Mouse (Mus musculus) limb, embryonic 11.5 days (tissue): ENCODE measurements around the gene Fam126b. TPM values are rescaled to one million over a fixed set of nuclear protein-coding genes. Genes with fewer than 3 reads are reported as not detected.

Experiments used
- ATAC-seq: fragments of 200-750 bp; cut with Nextera tagmentation; 2 replicates; pipeline ENCODE4 v1.8.0; 2017; ENCODE audit warnings: low read depth; ENCODE audit not compliant: insufficient number of reproducible peaks, low FRiP score, low TSS enrichment
- DNase-seq: peaks from one replicate; pipeline ENCODE4 v3.0.0-alpha.2; 2015; ENCODE audit warnings: low spot score
- H3K27ac ChIP-seq: fragments of 300-500 bp; sonication (generic); replicated peaks from 2 replicates; pipeline ENCODE4 v1.5.1; 2014; ENCODE audit warnings: low read depth, mild to moderate bottlenecking, low read length
- H3K27me3 ChIP-seq: fragments of 300-500 bp; sonication (generic); 2 replicates; pipeline ENCODE4 v1.6.1; 2014; ENCODE audit warnings: mild to moderate bottlenecking, low read length, mixed read lengths; ENCODE audit not compliant: control insufficient read depth, insufficient read depth
- H3K36me3 ChIP-seq: fragments of 300-500 bp; sonication (generic); 2 replicates; pipeline ENCODE4 v1.6.1; 2014; ENCODE audit warnings: mild to moderate bottlenecking, low read length, moderate library complexity, mixed read lengths; ENCODE audit not compliant: control insufficient read depth, insufficient read depth
- H3K4me1 ChIP-seq: fragments of 300-500 bp; sonication (generic); 2 replicates; pipeline ENCODE4 v1.6.1; 2014; ENCODE audit warnings: low read length, mixed read lengths; ENCODE audit not compliant: control insufficient read depth, insufficient read depth
- H3K4me2 ChIP-seq: fragments of 300-500 bp; sonication (generic); 2 replicates; pipeline ENCODE4 v1.6.1; 2014; ENCODE audit warnings: low read depth, mild to moderate bottlenecking, moderate library complexity; ENCODE audit not compliant: severe bottlenecking
- H3K4me3 ChIP-seq: fragments of 300-500 bp; sonication (generic); 2 replicates; pipeline ENCODE4 v1.5.1; 2014; ENCODE audit warnings: low read depth, low read length
- H3K9ac ChIP-seq: fragments of 300-500 bp; sonication (generic); 2 replicates; pipeline ENCODE4 v1.6.1; 2014; ENCODE audit warnings: mild to moderate bottlenecking, low read length
- H3K9me3 ChIP-seq: fragments of 300-500 bp; sonication (generic); 2 replicates; pipeline ENCODE4 v1.6.1; 2016; ENCODE audit warnings: low read length; ENCODE audit not compliant: control insufficient read depth
- WGBS: fragments of 180-500 bp; shearing (Covaris S2); extraction: QIAGEN DNeasy Blood & Tissue Kit; methylation state at CpG from one replicate; pipeline ENCODE4 v1.1.7; 2014; 5-methylcytosine and 5-hydroxymethylcytosine counted together
- polyA plus RNA-seq: library from polyadenylated mRNA; unstranded; fragments of >200 nt; fragmentation: Nextera tagmentation; extraction: Ambion mirVana; gene quantifications from 2 replicates; pipeline ENCODE4 v1.2.1, GENCODE M21; 2014

Gene Fam126b
- polyA plus RNA-seq, 1 experiment from 2014 or later: 6.5 TPM

DNA sequence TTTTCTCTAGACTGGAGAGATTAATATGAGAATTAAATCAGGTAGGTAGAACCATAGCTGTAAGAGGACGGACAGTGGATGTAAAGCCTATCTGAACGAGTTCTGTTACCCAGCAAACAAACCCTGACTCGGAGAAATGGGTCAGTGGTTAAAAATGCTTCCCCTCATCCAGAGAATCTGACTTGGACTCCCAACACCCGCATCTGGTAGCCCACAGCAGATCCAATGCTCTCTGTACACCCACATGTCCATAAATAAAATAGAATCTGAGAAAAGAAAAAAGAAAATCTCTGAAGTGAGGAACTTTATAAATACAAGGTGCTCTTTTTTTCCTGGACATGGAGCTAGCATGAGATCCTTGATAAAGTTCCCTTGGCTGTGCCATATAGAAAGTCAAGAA is 88.4 kb downstream of the Fam126b start:
- Histone ChIP-seq H3K4me2 (no peak overlapping the region), H3K9me3 (no peaks in the 10 kb centered on the region), H3K27ac (no peak overlapping the region), H3K27me3 (no peaks in the 10 kb centered on the region), H3K4me3 (no peak overlapping the region), H3K36me3 (peaks cover 23% of the 10 kb centered on the region), H3K4me1 (no peaks in the 10 kb centered on the region), H3K9ac (no peak overlapping the region)
- DNase-seq (no peak), ATAC-seq (no peak)
- WGBS: 97% methylated on average over 4 of the region's 4 CpGs

DNA sequence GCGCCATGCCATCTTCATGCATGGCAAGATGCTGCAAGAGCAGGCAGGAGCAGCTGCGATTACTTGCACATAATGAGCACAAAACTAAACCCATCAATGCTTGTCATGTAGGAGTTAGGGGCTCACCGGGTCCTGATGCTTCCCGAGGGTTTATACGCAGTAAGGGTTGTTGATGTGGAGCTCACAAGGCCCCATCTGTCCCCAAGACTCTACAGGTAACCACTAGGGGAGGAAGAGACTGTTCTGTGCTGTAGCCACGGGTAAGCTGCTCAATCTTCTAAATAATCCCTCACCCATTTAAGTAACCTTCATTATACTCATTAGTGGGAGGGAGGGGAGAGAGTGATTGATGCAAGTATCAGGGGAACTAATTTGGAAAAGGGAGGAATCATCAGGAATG is 90.5 kb downstream of the Fam126b start:
- DNase-seq: no peak
- H3K27me3 ChIP-seq: no peaks in the 10 kb centered on the region
- 92% methylated on average over 6 of the region's 6 CpGs for WGBS

DNA sequence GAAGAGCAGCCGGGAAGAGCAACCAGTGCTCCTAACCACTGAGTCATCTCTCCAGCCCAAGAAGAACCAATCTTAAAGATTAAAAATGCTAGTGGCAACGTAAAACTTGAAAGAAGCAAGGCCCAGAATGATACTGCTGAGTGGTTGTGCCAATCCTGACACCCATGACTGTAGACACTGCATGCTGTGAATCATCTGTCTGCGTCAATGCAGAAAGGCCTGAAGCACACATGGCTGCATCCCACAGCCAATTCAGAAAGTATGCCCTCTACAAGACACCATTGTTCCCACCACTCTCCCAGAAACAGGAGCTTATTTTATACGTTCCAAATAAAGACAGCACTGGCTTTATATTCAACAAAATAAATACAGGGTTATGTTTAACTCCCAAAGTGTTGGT is 103.5 kb downstream of the Fam126b start:
- Histone ChIP-seq H3K36me3 (peaks cover 24% of the 10 kb centered on the region; the same call in 1 of the 2 replicates), H3K27me3 (no peaks in the 10 kb centered on the region), H3K4me3 (no peak overlapping the region), H3K27ac (no peak overlapping the region), H3K9ac (no peak overlapping the region), H3K4me2 (no peak overlapping the region), H3K9me3 (no peaks in the 10 kb centered on the region), H3K4me1 (no peaks in the 10 kb centered on the region)
- WGBS: 96% methylated on average over 4 of the region's 4 CpGs
- DNase-seq: no peak
- no peak for ATAC-seq

More for the DNA sequence above, 90.5 kb downstream of the Fam126b start:
- Histone ChIP-seq H3K9ac (no peak overlapping the region), H3K36me3 (peaks cover 31% of the 10 kb centered on the region), H3K4me1 (no peaks in the 10 kb centered on the region), H3K27ac (no peak overlapping the region), H3K9me3 (no peaks in the 10 kb centered on the region), H3K4me2 (no peak overlapping the region), H3K4me3 (no peak overlapping the region)
- ATAC-seq: no peak

DNA sequence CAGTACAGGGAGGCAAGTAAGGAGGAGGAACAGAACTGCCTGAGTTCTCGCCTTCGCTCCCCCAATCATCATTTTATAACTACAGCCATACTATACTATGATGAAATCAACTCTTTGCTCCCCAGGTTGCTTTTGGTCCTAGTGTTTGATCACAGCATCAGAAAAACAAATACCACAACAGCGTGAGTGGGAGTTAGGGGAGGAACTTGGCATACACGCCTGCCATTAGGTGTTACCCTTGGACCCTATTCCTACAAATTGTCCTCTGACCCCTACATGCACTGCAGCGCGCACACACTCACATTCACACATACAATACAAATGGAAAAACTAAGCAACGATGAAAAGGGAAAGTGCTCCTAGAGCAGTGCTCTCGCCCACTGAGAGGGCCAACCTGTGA is 110.5 kb downstream of the Fam126b start:
- 97% methylated on average over 8 of the region's 8 CpGs for WGBS

More for the DNA sequence above, 110.5 kb downstream of the Fam126b start:
- Histone ChIP-seq H3K9ac (no peak overlapping the region), H3K4me3 (no peak overlapping the region), H3K4me1 (no peaks in the 10 kb centered on the region), H3K36me3 (peaks cover 33% of the 10 kb centered on the region), H3K27me3 (no peaks in the 10 kb centered on the region), H3K9me3 (no peaks in the 10 kb centered on the region), H3K4me2 (no peak overlapping the region), H3K27ac (no peak overlapping the region)
- DNase-seq: no peak
- ATAC-seq: no peak

Other genes with a start within 250 kb of the Fam126b start
- 499 and 502 TPM in 2 replicates for gene Bzw1, start 193.4 kb downstream of the Fam126b start, polyA plus RNA-seq
- 166 and 176 TPM in 2 replicates for gene Clk1, start 162.3 kb downstream of the Fam126b start, polyA plus RNA-seq
- 68.4 and 68.8 TPM in 2 replicates for gene Nif3l1, start 141.2 kb downstream of the Fam126b start, polyA plus RNA-seq
- gene Ppil3, start 140.8 kb downstream of the Fam126b start, polyA plus RNA-seq: 57.2 and 64.1 TPM in 2 replicates
- gene Orc2, start 81.2 kb downstream of the Fam126b start, polyA plus RNA-seq: 53.6 and 56.7 TPM in 2 replicates
- 144 and 149 TPM in 2 replicates for gene Ndufb3, start 61 bp upstream of the Fam126b start, polyA plus RNA-seq
- not detected in 2 replicates for gene Als2cr12, start 109.7 kb upstream of the Fam126b start, polyA plus RNA-seq
- 25.6 and 27.4 TPM in 2 replicates for gene Cflar, start 125.2 kb upstream of the Fam126b start, polyA plus RNA-seq
- 18.8 and 18.9 TPM in 2 replicates for gene Casp8, start 209.1 kb upstream of the Fam126b start, polyA plus RNA-seq